Mouse (Mus musculus): ENCODE measurements around the gene Lgals7. TPM values are rescaled to one million over a fixed set of nuclear protein-coding genes. Genes with fewer than 3 reads are reported as not detected.
"Not testable (repeated sequence)": the region's sequence is repeated elsewhere in the genome, so short reads cannot be mapped to it uniquely, and the experiment has no call there.

The Lgals7 gene
- polyA plus RNA-seq, 1 experiment from 2014 or later, result not detected

- H3K79me2 ChIP-seq (ENCODE audit: inconsistent target), result no peaks in the 10 kb centered on the region
- no peaks in the 10 kb centered on the region for H3K36me3 ChIP-seq (ENCODE audit: inconsistent target)
- H3K27ac ChIP-seq, result no peak overlapping the region
- no peak overlapping the region for H3K4me3 ChIP-seq (ENCODE audit: inconsistent target)
- WGBS (ENCODE audit: missing documents), result 88% methylated on average over 7 of the region's 7 CpGs
Observed at GRCm38 (mm10) chr7:28877155-28877554, 13.5 kb downstream of the Lgals7 start.

GRCm38 (mm10) chr7:28877856-28878255, 14.2 kb downstream of the Lgals7 start:
- Histone ChIP-seq H3K36me3 (ENCODE audit: inconsistent target) (no peaks in the 10 kb centered on the region), H3K79me2 (ENCODE audit: inconsistent target) (no peaks in the 10 kb centered on the region), H3K27ac (no peak overlapping the region), H3K4me3 (ENCODE audit: inconsistent target) (no peak overlapping the region)
- WGBS (ENCODE audit: missing documents), result 100% methylated on average over 4 of the region's 4 CpGs

- 91% methylated on average over 7 of the region's 7 CpGs for WGBS (ENCODE audit: missing documents)
- Histone ChIP-seq H3K27ac (no peak overlapping the region), H3K79me2 (ENCODE audit: inconsistent target) (no peaks in the 10 kb centered on the region), H3K36me3 (ENCODE audit: inconsistent target) (no peaks in the 10 kb centered on the region), H3K4me3 (ENCODE audit: inconsistent target) (no peak overlapping the region)
Observed at GRCm38 (mm10) chr7:28879606-28880005, 16.0 kb downstream of the Lgals7 start.

- no peaks in the 10 kb centered on the region for H3K79me2 ChIP-seq (ENCODE audit: inconsistent target)
- H3K27ac ChIP-seq, result no peak overlapping the region
- no peak overlapping the region for H3K4me3 ChIP-seq (ENCODE audit: inconsistent target)
- 89% methylated on average over 10 of the region's 10 CpGs for WGBS (ENCODE audit: missing documents)
- no peaks in the 10 kb centered on the region for H3K36me3 ChIP-seq (ENCODE audit: inconsistent target)
Observed at GRCm38 (mm10) chr7:28880554-28880953, 16.9 kb downstream of the Lgals7 start.

GRCm38 (mm10) chr7:28881199-28881598, 17.5 kb downstream of the Lgals7 start, which contains the start of gene Capn12:
Gene Capn12, plus strand, starts transcription at chr7:28881422.
- Histone ChIP-seq H3K79me2 (ENCODE audit: inconsistent target) (no peaks in the 10 kb centered on the region), H3K36me3 (ENCODE audit: inconsistent target) (no peaks in the 10 kb centered on the region), H3K4me3 (ENCODE audit: inconsistent target) (no peak within 1 kb of the TSS), H3K27ac (no peak within 1 kb of the TSS)
- 59% methylated on average over 10 of the region's 13 CpGs for WGBS (ENCODE audit: missing documents)

GRCm38 (mm10) chr7:28883039-28883438, 19.4 kb downstream of the Lgals7 start:
- Histone ChIP-seq H3K79me2 (ENCODE audit: inconsistent target) (no peaks in the 10 kb centered on the region), H3K27ac (no peak overlapping the region), H3K4me3 (ENCODE audit: inconsistent target) (no peak overlapping the region), H3K36me3 (ENCODE audit: inconsistent target) (no peaks in the 10 kb centered on the region)
- WGBS (ENCODE audit: missing documents), result 87% methylated on average over 10 of the region's 11 CpGs

- H3K79me2 ChIP-seq (ENCODE audit: inconsistent target); H3K27ac ChIP-seq; H3K36me3 ChIP-seq (ENCODE audit: inconsistent target); H3K4me3 ChIP-seq (ENCODE audit: inconsistent target): not testable (repeated sequence)
- 87% methylated on average over 3 of the region's 4 CpGs for WGBS (ENCODE audit: missing documents)
Observed at GRCm38 (mm10) chr7:28883704-28884103, 20.1 kb downstream of the Lgals7 start.

GRCm38 (mm10) chr7:28886486-28886885, 22.8 kb downstream of the Lgals7 start:
- no peaks in the 10 kb centered on the region; the same call in 1 of the 2 replicates for H3K36me3 ChIP-seq (ENCODE audit: inconsistent target)
- no peak overlapping the region for H3K27ac ChIP-seq
- H3K4me3 ChIP-seq (ENCODE audit: inconsistent target), result no peak overlapping the region
- H3K79me2 ChIP-seq (ENCODE audit: inconsistent target), result no peaks in the 10 kb centered on the region
- WGBS (ENCODE audit: missing documents), result 40% methylated on average over 14 of the region's 14 CpGs

GRCm38 (mm10) chr7:28888701-28889161, 25.1 kb downstream of the Lgals7 start:
- H3K27ac ChIP-seq, result no peak overlapping the region
- no peak overlapping the region for H3K4me3 ChIP-seq (ENCODE audit: inconsistent target)
- H3K79me2 ChIP-seq (ENCODE audit: inconsistent target), result no peaks in the 10 kb centered on the region
- H3K36me3 ChIP-seq (ENCODE audit: inconsistent target), result peaks cover 8% of the 10 kb centered on the region; the same call in 1 of the 2 replicates
- WGBS (ENCODE audit: missing documents), result 15% methylated on average over 26 of the region's 27 CpGs

GRCm38 (mm10) chr7:28892601-28893000, 28.9 kb downstream of the Lgals7 start:
- WGBS (ENCODE audit: missing documents), result 92% methylated on average over 17 of the region's 17 CpGs
- Histone ChIP-seq H3K4me3 (ENCODE audit: inconsistent target) (no peak overlapping the region), H3K36me3 (ENCODE audit: inconsistent target) (peaks cover 47% of the 10 kb centered on the region), H3K27ac (no peak overlapping the region), H3K79me2 (ENCODE audit: inconsistent target) (no peaks in the 10 kb centered on the region)

GRCm38 (mm10) chr7:28893643-28894265, 30.1 kb downstream of the Lgals7 start:
- H3K79me2 ChIP-seq (ENCODE audit: inconsistent target), result no peaks in the 10 kb centered on the region
- peaks cover 58% of the 10 kb centered on the region for H3K36me3 ChIP-seq (ENCODE audit: inconsistent target)
- H3K4me3 ChIP-seq (ENCODE audit: inconsistent target), result no peak overlapping the region
- no peak overlapping the region for H3K27ac ChIP-seq
- 83% methylated on average over 7 of the region's 7 CpGs for WGBS (ENCODE audit: missing documents)

- Histone ChIP-seq H3K36me3 (ENCODE audit: inconsistent target) (peaks cover 66% of the 10 kb centered on the region), H3K4me3 (ENCODE audit: inconsistent target) (no peak overlapping the region), H3K79me2 (ENCODE audit: inconsistent target) (no peaks in the 10 kb centered on the region), H3K27ac (no peak overlapping the region)
- WGBS (ENCODE audit: missing documents), result 80% methylated on average over 5 of the region's 5 CpGs
Observed at GRCm38 (mm10) chr7:28894942-28895341, 31.3 kb downstream of the Lgals7 start.

- no peak overlapping the region for H3K4me3 ChIP-seq (ENCODE audit: inconsistent target)
- 93% methylated on average over 6 of the region's 6 CpGs for WGBS (ENCODE audit: missing documents)
- peaks cover 92% of the 10 kb centered on the region for H3K36me3 ChIP-seq (ENCODE audit: inconsistent target)
- H3K79me2 ChIP-seq (ENCODE audit: inconsistent target), result no peaks in the 10 kb centered on the region
- H3K27ac ChIP-seq, result no peak overlapping the region
Observed at GRCm38 (mm10) chr7:28897661-28898060, 34.0 kb downstream of the Lgals7 start.

GRCm38 (mm10) chr7:28899972-28900371, 36.3 kb downstream of the Lgals7 start:
- 92% methylated on average over 4 of the region's 4 CpGs for WGBS (ENCODE audit: missing documents)
- no peak overlapping the region for H3K27ac ChIP-seq
- H3K36me3 ChIP-seq (ENCODE audit: inconsistent target), result peaks cover 95% of the 10 kb centered on the region
- no peak overlapping the region for H3K4me3 ChIP-seq (ENCODE audit: inconsistent target)
- H3K79me2 ChIP-seq (ENCODE audit: inconsistent target), result no peaks in the 10 kb centered on the region

- no peak overlapping the region for H3K27ac ChIP-seq
- no peak overlapping the region for H3K4me3 ChIP-seq (ENCODE audit: inconsistent target)
- H3K36me3 ChIP-seq (ENCODE audit: inconsistent target), result peaks cover 92% of the 10 kb centered on the region
- WGBS (ENCODE audit: missing documents), result 94% methylated on average over 13 of the region's 13 CpGs
- peaks cover 15% of the 10 kb centered on the region; the same call in 1 of the 2 replicates for H3K79me2 ChIP-seq (ENCODE audit: inconsistent target)
Observed at GRCm38 (mm10) chr7:28901311-28902125, 37.9 kb downstream of the Lgals7 start.

All from macrophage (primary cell).